Mouse (Mus musculus) olfactory bulb, adult 2 months (tissue): ENCODE measurements around the gene Trim72.

ENCODE experiments used
- CTCF ChIP-seq: fragments of 200-500 bp; IDR thresholded peaks from 2 replicates; pipeline ENCODE4 v1.5.1; 2012; ENCODE audit warnings: low read depth, mild to moderate bottlenecking, low read length, moderate library complexity; ENCODE audit not compliant: insufficient read depth
- POLR2A ChIP-seq: fragments of 200-500 bp; IDR thresholded peaks from 2 replicates; pipeline ENCODE4 v1.6.1; 2012; ENCODE audit warnings: mild to moderate bottlenecking, low read depth, low read length, moderate library complexity; ENCODE audit not compliant: insufficient read depth

- TF ChIP-seq CTCF (no peak), POLR2A (no peak)
These were observed 29.9 kb downstream of the Trim72 start for GRCm38 (mm10) chr7:128033616-128034015.
